Mouse (Mus musculus): ENCODE data around the gene Pkn2. TPM values are rescaled to one million over a fixed set of nuclear protein-coding genes. Genes with fewer than 3 reads are reported as not detected.

The Pkn2 gene
- 22.4 and 26.1 TPM in 2 replicates for polyA plus RNA-seq (2015; fragmentation: Nextera tagmentation; extraction: Ambion mirVana)

DNA sequence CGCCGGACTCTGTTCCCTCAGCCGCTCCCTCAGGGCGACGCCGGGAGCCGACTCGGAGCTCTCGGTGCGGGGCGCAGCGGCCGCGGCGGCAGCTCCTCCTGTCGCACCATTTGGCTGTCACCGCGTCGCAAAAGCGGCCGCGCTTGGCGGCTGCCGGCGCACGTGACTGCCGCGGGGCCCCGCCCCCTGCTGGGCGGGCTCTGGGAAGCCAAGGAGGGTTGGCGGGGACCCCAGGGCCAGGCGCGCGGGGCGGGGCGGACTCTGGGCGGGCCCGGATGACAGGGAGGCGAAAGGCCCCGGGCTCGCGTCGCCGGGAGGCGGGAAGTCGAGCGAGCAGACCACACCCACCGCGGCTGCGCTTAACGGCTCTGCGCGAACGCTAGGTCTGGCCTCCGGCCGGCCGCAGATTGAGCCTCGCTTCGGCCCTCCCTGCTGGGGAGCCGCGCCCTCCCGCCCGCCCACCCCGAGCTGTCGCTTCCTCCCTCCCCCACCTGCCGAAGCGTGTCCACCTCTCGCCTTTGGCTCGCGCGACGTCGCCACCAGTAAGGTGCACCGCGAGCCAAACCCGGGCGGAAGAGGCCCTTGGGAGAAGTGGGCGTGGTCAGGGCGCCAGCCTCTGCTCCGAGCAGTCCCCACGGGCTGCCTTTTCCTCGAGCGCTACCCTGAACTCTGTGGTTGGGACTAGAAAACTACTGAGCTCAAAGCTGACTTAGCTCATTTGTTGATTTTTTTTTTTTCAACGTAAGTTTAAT, at the start of gene Pkn2:
TSS of gene Pkn2 (minus strand) at position 133 of the 752 bp plus-strand sequence.
- WGBS: under 1% methylated on average over 62 of the region's 84 CpGs
- no peaks in the 10 kb centered on the region for H3K9me3 ChIP-seq
- no peaks in the 10 kb centered on the region for H3K27me3 ChIP-seq
- H3K4me1 ChIP-seq (replicated peaks): peaks cover 13% of the 10 kb centered on the region
- H3K9ac ChIP-seq: peak within 1 kb of the TSS; percentile 93
- H3K4me3 ChIP-seq: peak within 1 kb of the TSS; percentile 92
- no peaks in the 10 kb centered on the region for H3K36me3 ChIP-seq
- H3K4me2 ChIP-seq: peak within 1 kb of the TSS; percentile 65
- H3K27ac ChIP-seq (replicated peaks): peak within 1 kb of the TSS; percentile 95
- ATAC-seq (ENCODE audit: low read depth): peak; percentile 99

GRCm38 (mm10) chr3:142929906-142930305, 48.1 kb upstream of the Pkn2 start:
- Histone ChIP-seq H3K9ac (no peak overlapping the region), H3K9me3 (no peaks in the 10 kb centered on the region), H3K27me3 (no peaks in the 10 kb centered on the region), H3K4me2 (no peak overlapping the region), H3K4me1 (replicated peaks) (peaks cover 17% of the 10 kb centered on the region; the same call in 1 of the 2 replicates), H3K27ac (replicated peaks) (no peak overlapping the region), H3K36me3 (no peaks in the 10 kb centered on the region), H3K4me3 (no peak overlapping the region)
- 69% methylated on average over 2 of the region's 2 CpGs for WGBS
- ATAC-seq (ENCODE audit: low read depth): no peak

DNA sequence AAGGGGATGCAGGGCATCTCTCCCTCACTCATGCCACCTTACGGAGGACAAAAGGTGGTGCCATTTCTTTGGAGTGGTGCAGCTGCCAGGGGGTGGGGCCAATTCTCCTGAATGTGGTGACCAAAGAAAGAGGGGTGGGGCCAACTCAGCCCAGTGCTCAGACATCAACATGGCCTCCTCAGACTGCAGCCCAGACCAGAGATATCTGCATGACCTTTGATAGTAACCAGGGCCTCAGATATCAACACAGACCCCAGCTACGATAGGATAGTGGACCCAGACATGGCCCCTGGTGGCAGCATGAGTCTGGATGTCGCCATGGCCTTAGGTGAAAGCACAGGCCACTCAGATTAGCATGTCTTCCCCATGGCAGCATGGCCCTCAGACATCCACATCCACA, 45.5 kb upstream of the Pkn2 start:
- Histone ChIP-seq H3K27me3 (no peaks in the 10 kb centered on the region), H3K4me2 (no peak overlapping the region), H3K4me3 (no peak overlapping the region), H3K4me1 (replicated peaks) (no peaks in the 10 kb centered on the region), H3K9ac (no peak overlapping the region), H3K9me3 (no peaks in the 10 kb centered on the region), H3K36me3 (no peaks in the 10 kb centered on the region), H3K27ac (replicated peaks) (no peak overlapping the region)
- ATAC-seq (ENCODE audit: low read depth): no peak
- 85% methylated on average over 3 of the region's 3 CpGs for WGBS

DNA sequence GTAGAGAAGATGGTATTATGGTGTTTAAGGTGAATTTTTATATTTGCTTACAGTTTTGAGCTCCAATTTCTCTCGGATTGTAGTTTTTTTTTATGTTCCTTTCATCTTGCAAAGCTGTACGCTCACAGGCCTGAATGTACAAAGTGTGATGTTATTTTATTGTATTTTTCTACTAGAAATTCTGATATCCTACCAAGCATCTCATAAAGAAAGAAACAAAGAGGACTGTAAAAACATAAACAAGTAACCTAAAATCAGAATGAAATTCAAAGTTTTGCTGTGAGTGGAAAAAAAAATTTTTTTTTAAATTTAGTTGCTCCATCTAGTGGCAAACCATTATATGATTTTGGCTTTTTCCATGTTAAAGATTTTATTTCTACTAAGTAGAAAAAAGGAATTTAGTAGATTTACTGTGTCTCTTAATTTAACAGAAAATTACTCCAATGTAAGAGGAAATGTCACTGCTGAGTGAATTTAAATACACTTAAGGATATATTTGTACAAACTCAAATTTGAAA, 43.1 kb upstream of the Pkn2 start:
- H3K27ac ChIP-seq (replicated peaks): no peak overlapping the region
- H3K9ac ChIP-seq: no peak overlapping the region
- 84% methylated on average over 2 of the region's 2 CpGs for WGBS
- H3K27me3 ChIP-seq: no peaks in the 10 kb centered on the region
- H3K9me3 ChIP-seq: no peaks in the 10 kb centered on the region
- no peak overlapping the region for H3K4me2 ChIP-seq
- no peak overlapping the region for H3K4me3 ChIP-seq
- no peaks in the 10 kb centered on the region for H3K4me1 ChIP-seq (replicated peaks)
- no peak for ATAC-seq (ENCODE audit: low read depth)
- H3K36me3 ChIP-seq: no peaks in the 10 kb centered on the region

DNA sequence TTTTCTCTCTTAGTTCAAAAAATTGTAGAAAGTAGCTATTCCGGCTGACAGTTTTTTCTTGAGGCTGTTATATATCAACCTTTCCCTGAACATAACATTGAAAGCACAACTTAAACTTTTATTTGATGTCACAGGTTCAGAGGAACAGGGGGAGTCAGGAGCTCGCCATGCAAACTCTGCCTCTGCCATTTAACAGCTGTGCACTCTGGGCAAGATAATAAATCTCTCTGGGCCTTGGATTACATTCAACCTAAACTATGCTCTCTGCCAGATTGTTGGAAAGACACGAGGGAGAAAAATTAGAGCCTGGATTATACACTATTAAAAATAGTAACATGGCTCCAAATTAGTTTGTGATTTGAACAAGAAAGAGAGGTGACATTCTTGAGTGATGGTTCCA, 37.3 kb upstream of the Pkn2 start:
- H3K27ac ChIP-seq (replicated peaks): no peak overlapping the region
- no peaks in the 10 kb centered on the region for H3K4me1 ChIP-seq (replicated peaks)
- H3K4me3 ChIP-seq: no peak overlapping the region
- no peaks in the 10 kb centered on the region for H3K27me3 ChIP-seq
- no peaks in the 10 kb centered on the region for H3K9me3 ChIP-seq
- 42% methylated on average over 3 of the region's 3 CpGs for WGBS
- no peak overlapping the region for H3K9ac ChIP-seq
- no peak for ATAC-seq (ENCODE audit: low read depth)
- no peak overlapping the region for H3K4me2 ChIP-seq
- H3K36me3 ChIP-seq: no peaks in the 10 kb centered on the region

- Histone ChIP-seq H3K36me3 (no peaks in the 10 kb centered on the region), H3K4me1 (replicated peaks) (no peaks in the 10 kb centered on the region), H3K9ac (no peak overlapping the region), H3K4me3 (no peak overlapping the region), H3K27me3 (no peaks in the 10 kb centered on the region), H3K4me2 (no peak overlapping the region), H3K9me3 (no peaks in the 10 kb centered on the region), H3K27ac (replicated peaks) (no peak overlapping the region)
- WGBS: 78% methylated on average over 4 of the region's 4 CpGs
- no peak for ATAC-seq (ENCODE audit: low read depth)
These were observed 36.1 kb upstream of the Pkn2 start for GRCm38 (mm10) chr3:142917760-142918439.

DNA sequence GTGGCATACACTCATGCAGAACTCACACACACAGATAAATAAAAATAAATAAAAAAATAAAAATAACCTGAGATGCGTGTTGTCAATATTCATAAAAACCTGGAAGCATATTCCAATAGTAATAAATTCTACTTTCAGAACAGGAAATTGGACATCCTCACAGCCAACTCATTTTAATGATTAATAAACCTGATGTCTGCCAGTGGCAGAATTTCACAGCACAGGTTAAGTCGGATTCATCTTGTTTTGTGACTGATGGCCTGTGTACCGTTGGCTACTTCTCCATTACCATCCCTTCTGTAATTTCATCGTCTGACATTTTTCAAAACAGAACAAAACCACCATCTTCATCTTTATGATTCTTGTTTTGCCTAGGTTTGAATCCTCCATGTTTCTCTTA, 35.4 kb upstream of the Pkn2 start:
- 89% methylated on average over 4 of the region's 4 CpGs for WGBS
- Histone ChIP-seq H3K4me3 (no peak overlapping the region), H3K27me3 (no peaks in the 10 kb centered on the region), H3K27ac (replicated peaks) (no peak overlapping the region), H3K36me3 (no peaks in the 10 kb centered on the region), H3K4me1 (replicated peaks) (no peaks in the 10 kb centered on the region), H3K4me2 (no peak overlapping the region), H3K9ac (no peak overlapping the region), H3K9me3 (no peaks in the 10 kb centered on the region)
- no peak for ATAC-seq (ENCODE audit: low read depth)

GRCm38 (mm10) chr3:142913295-142913694, 31.5 kb upstream of the Pkn2 start:
- 77% methylated on average over 1 of the region's 1 CpGs for WGBS
- no peak overlapping the region for H3K9ac ChIP-seq
- ATAC-seq (ENCODE audit: low read depth): no peak

GRCm38 (mm10) chr3:142899683-142900082, 17.9 kb upstream of the Pkn2 start:
- Histone ChIP-seq H3K27me3 (no peaks in the 10 kb centered on the region), H3K9ac (no peak overlapping the region), H3K4me2 (no peak overlapping the region), H3K4me3 (no peak overlapping the region), H3K27ac (replicated peaks) (no peak overlapping the region), H3K4me1 (replicated peaks) (no peaks in the 10 kb centered on the region), H3K36me3 (no peaks in the 10 kb centered on the region), H3K9me3 (no peaks in the 10 kb centered on the region)
- 93% methylated on average over 2 of the region's 2 CpGs for WGBS
- no peak for ATAC-seq (ENCODE audit: low read depth)

More at GRCm38 (mm10) chr3:142913295-142913694, 31.5 kb upstream of the Pkn2 start:
- Histone ChIP-seq H3K27ac (replicated peaks) (no peak overlapping the region), H3K9me3 (no peaks in the 10 kb centered on the region), H3K4me2 (no peak overlapping the region), H3K4me3 (no peak overlapping the region), H3K36me3 (no peaks in the 10 kb centered on the region), H3K27me3 (no peaks in the 10 kb centered on the region), H3K4me1 (replicated peaks) (no peaks in the 10 kb centered on the region)

- H3K4me3 ChIP-seq: no peak overlapping the region
- no peak for ATAC-seq (ENCODE audit: low read depth)
- WGBS: 83% methylated on average over 8 of the region's 8 CpGs
These were observed 17.2 kb upstream of the Pkn2 start for GRCm38 (mm10) chr3:142898949-142899396.

DNA sequence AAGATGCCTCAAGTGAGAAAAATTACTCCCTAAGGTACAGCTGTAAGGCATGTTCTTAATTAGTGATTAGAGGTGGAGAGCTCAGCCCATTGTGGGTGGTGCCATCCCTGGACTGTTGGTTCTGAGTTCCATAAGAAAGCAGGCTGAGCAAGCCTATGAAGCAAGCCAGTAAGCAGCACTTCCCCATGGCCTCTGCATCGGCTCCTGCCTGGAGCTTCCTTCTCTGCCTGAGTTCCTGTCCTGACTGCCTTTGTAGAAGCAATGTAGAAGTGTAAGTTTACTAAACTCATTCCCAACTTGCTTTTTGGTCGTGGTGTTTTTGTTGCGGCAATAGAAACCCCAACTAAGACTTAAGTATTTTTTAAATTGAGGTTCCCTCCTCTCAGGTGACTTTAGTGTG, 8.6 kb upstream of the Pkn2 start:
- no peak overlapping the region for H3K9ac ChIP-seq
- H3K27me3 ChIP-seq: no peaks in the 10 kb centered on the region
- no peak for ATAC-seq (ENCODE audit: low read depth)
- no peaks in the 10 kb centered on the region for H3K4me1 ChIP-seq (replicated peaks)
- WGBS: 84% methylated on average over 3 of the region's 3 CpGs
- H3K4me3 ChIP-seq: no peak overlapping the region
- no peak overlapping the region for H3K27ac ChIP-seq (replicated peaks)
- no peaks in the 10 kb centered on the region for H3K36me3 ChIP-seq
- no peak overlapping the region for H3K4me2 ChIP-seq
- H3K9me3 ChIP-seq: no peaks in the 10 kb centered on the region

More at GRCm38 (mm10) chr3:142898949-142899396, 17.2 kb upstream of the Pkn2 start:
- H3K27me3 ChIP-seq: no peaks in the 10 kb centered on the region
- no peaks in the 10 kb centered on the region for H3K9me3 ChIP-seq
- no peak overlapping the region for H3K9ac ChIP-seq
- H3K27ac ChIP-seq (replicated peaks): no peak overlapping the region
- no peak overlapping the region for H3K4me2 ChIP-seq
- no peaks in the 10 kb centered on the region for H3K36me3 ChIP-seq
- H3K4me1 ChIP-seq (replicated peaks): no peaks in the 10 kb centered on the region

- Histone ChIP-seq H3K27ac (replicated peaks) (no peak overlapping the region), H3K9me3 (no peaks in the 10 kb centered on the region), H3K27me3 (no peaks in the 10 kb centered on the region), H3K4me2 (no peak overlapping the region), H3K9ac (no peak overlapping the region), H3K36me3 (no peaks in the 10 kb centered on the region), H3K4me3 (no peak overlapping the region), H3K4me1 (replicated peaks) (peaks cover 7% of the 10 kb centered on the region)
- no peak for ATAC-seq (ENCODE audit: low read depth)
- WGBS: 73% methylated on average over 3 of the region's 3 CpGs
These were observed 5.2 kb upstream of the Pkn2 start for GRCm38 (mm10) chr3:142886963-142887362.
